Mouse (Mus musculus) right cerebral cortex, adult 18-20 months (tissue): Measurements from ENCODE around the gene Gxylt1.
"Not testable (repeated sequence)": the region's sequence is repeated elsewhere in the genome, so short reads cannot be mapped to it uniquely, and the experiment has no call there.

Experiments used
- DNase-seq: peaks from one replicate; pipeline ENCODE4 v3.0.0; 2022; ENCODE audit warnings: mixed read lengths

Gene Gxylt1

DNA sequence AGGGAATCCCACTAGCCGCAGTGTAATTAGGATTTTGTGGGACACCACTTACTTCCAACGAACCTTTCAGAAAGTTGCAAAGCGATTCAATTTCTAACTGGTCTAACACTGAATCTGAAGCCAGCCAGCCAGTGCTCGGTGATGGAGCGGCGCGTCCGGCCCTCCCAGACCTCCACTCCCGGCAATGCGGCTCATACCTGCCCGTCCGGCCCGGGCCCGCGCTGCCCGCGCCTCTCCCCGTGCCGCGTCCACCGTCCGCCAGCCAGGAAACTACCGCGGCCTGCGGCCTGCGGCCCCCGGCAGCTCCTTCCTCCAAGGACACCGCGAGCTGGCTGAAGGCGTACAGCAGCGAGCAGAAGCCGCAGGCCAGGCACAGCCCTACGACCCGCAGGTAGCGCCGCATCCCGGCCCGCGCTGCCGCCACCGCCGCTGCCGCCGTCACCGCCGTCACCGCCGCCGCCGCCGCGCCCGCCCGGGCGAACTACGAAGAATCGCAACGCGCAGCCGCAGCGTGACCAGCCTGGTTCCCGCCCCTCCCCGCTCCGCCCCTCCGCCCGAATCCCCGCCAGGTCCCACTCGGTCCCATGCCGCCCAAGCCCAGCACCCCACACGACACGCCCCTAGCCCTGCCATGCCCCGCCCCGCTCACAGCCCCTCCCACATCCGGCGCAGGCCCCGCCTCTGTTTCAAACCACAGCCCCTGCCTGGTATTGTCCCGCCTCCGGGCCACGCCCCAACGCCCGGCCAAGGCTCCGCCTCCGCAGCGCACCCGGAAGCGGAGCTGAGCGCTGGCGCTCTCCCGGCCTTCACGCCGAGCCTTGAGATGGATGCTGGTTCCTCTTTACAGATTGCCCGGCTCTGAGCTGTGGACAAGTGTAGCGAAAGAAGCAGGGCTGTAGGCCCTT, at the start of gene Gxylt1:
Gene Gxylt1 (minus strand): TSS at position 501 of the 905 bp plus-strand sequence.
- DNase-seq = peak; percentile 100

DNA sequence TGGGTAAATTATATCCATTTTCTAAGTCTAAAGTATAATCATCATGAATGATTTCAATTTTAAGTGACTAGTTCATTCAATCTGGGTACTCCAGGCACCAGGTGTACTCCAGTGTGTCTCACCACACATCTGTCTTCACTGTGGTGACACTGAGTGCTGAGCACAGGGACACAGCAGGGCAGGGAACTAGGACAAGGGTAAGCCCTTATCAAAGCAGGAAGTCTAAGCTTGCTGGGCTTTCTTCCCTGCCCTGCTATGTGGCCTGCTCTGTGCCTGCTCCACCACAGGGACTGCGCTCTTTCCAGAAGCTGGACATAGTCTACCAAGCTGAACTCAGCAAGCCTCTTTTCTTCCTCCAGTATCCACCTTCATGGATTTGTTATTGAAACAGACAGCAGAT, 43.8 kb upstream of the Gxylt1 start:
- DNase-seq = no peak

DNA sequence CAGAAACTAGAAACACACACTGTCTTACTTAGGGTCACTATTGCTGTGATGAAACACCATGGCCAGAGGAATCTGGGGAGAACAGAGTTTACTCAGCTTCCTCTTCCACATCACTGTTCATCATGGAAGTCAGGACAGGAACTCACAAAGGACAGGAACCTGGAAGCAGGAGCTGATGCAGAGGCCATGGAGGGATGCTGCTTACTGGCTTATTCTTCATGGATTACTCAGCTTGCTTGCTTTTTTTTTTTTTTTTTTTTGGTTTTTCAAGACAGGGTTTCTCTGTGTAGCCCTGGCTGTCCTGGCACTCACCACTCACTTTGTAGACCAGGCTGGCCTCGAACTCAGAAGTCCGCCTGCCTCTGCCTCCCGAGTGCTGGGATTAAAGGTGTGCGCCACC, 35.3 kb upstream of the Gxylt1 start:
- DNase-seq = not testable (repeated sequence)

DNA sequence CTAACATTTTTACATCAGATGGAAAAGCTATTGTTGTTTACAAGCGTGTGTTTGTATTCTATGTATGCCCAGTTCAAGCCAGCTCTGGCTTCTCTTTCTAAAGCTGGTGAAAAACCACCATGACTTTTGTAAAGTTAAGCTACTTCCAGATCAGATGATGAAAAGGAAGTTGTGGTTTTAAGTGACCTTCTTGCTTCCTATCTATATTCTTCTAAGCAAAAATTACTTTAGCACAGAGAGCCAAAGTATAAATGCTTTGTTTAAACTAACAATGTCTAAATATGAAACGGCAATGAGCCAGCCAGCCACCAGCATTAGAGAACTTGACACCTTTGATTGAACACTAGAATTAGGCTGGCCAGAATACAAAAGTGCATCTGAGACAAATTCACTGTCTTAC, 23.2 kb upstream of the Gxylt1 start:
- DNase-seq = no peak

DNA sequence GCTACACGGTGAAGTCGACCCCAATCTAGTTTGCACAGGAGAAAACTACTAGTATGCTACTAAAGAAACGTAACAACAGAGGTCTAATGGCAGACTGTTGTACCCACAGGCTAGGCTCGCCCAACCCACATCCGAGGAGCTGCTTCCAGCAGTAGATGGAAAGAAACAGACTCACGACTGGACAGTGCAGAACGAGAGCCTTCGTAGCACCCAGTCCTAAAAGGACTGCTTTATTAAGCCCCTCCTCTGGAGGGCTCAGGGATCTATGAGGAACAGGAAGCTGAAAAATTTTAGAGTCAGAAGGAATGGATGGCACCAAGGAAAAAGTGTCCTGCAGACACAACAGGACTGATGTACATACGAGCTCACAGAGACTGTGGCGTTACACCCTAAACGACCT, 19.5 kb upstream of the Gxylt1 start:
- no peak for DNase-seq

DNA sequence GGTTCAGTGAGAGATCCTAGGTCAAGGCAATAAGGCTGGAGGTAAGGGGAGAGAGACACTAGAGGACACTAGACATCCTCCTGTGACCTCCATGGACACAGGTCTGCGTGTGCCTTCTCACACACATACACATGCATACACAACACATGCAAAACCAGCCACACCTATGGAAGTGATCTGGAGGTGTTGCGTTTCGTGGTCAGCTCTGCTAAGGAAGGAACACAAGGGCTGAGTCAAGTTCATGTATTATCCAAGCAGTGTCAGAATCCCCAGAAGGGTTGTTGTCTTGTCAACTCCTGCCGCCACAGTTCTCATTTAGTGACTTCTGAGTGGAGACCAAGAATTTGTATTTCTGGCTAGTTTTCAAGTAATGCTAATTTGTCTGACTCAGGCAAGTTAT, 13.3 kb upstream of the Gxylt1 start:
- DNase-seq = no peak

DNA sequence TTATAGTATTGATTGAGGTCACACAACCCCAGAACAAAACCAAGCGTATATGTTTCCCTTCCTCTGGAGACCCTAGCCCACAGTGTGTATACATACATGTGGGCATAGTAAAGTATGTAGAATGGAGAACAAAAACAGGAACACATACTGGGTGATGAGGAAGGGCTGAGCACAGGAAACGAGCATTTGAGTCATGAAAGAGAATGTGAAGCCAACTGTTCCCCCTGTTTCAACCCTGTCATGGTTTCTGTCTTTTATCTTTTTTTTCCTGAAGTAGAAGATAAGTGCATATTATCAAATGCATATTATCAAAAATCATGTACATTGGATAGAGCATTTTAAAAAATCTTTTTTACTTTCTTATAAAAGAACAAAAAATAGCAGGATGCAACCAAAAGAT, 12.6 kb upstream of the Gxylt1 start:
- DNase-seq = no peak

DNA sequence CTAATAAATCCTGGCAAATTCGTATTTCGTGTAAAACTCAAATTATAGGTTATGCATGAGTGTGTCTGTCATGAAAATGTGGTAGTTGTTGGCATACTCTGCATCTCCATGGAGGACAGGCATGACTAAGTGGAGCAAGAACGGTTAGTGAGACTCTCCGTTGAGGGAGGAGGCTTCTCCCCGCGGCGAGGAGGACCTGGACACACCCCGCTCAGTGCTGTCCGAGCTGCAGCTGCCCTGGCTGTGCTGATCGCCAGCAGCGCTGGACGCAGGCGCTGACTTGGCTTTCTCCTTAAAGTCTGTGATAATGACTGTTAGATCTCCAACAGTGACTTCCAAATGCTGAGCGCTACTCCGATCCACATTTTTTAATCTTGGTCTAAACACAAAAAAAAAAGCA, 10.3 kb upstream of the Gxylt1 start:
- no peak for DNase-seq

DNA sequence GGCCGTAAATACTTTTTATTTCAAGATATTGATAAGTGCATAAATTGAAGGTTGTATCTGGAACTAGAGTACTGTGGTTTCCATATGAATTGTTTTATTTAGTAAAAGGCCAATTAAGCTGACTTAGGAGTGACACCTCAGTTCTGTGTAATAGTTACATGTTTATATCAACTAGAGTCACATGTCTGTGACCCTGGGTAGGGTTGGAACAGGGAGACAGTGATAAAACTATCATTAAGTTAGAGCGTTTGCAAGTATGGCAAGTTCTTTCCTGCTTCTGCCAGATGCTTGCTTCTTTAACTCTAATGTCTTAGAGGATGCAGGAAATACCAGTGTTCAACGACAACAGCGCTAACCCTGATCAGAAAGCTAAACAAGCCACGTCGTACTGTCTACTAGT, 9.3 kb upstream of the Gxylt1 start:
- DNase-seq = no peak

DNA sequence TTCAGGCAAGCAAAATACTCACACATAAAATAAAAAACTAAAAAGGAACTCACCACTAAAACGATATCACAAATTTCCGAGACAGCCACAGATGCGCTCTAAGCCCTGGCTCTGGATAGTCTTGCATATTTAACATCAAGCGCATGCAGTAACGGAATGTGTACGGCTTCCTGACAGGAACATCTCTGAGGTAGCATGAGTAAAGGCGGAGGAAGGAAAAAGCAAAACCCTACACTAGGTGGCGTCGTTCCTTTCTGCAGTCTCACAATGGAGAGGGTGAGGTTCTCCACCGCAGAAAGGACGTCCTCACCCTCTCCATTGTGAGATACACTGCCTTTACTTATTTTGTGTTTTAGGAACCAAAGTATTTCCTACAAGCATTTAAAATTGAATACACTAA, 8.4 kb upstream of the Gxylt1 start:
- no peak for DNase-seq

DNA sequence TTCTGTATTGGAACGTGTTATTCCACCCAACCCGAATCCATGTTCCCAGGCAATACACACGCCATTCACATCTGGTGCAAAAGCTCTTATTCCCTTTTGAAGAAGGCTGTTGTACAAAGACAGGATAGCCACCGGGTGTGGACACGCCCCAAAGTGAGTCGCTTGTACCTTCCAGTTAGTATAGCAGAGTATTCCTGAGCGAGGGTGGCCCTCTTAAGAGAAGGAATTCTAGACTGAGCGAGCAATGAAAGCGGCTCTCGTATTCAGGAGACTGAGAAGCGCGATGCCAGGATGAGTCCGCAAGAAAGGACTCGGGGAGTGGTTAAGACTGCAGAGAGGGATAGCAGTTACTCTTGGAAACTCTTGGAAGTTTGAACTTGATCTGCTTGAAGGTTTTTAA, 1.3 kb upstream of the Gxylt1 start:
- no peak for DNase-seq

DNA sequence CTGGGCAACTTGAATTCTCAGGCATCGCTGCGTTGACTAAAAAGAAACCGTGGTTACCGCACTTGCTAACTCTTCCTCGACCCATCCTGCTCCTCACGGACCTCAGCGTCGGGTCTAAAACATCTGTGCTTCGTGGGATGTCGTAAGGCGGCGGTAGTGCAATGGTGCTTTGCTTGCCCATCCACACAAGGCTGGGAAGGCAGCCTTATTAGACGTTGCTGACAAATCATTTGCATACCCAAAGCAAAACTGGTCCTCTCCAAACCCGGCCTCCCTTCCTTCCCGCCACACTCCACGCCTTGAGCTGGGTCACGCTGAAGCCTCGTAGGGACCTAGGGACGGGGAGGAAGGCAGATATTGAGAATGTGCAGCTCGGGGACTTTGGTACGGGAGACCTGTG, 644 bp upstream of the Gxylt1 start:
- DNase-seq = no peak

DNA sequence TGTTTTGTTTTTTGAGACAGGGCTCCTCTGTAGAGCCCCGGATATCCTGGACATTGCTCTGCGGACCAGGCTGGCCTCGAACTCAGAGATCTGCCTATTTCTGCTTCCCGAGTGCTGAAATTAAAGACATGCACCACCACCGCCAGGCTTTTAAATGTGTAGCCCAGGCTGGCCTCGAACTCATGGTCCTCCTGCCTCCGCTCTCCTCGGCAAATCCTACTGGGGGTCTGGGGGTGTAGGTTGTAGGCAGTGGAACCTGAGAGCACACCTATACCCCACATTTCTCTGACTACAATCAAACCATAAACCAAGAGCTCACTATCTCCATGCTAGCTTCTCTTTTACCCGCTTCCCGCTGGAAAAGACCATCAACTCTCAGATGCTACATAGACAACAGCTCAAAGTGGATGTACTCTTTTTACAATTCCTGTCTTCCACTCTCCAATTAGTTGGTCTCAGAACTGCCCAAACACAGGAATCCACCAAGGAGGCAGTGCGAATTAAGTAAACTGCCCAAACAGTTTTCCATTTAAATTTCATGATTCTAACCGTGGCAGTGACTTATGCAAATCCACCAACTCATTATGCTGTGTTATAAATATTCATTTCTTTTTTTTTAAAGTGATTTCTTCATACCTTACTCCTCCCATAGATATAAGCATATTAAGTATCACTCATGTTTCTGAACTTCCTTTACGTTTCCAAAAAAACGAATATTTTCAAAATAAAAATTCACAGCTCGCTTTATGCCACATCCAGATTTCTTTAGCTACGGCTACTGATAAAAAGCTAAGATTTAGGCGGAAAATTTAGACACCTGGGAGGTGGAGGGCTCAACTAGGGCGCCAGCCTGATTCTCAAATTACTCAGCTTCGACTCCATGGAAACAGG, 946 bp downstream of the Gxylt1 start:
- DNase-seq = no peak

DNA sequence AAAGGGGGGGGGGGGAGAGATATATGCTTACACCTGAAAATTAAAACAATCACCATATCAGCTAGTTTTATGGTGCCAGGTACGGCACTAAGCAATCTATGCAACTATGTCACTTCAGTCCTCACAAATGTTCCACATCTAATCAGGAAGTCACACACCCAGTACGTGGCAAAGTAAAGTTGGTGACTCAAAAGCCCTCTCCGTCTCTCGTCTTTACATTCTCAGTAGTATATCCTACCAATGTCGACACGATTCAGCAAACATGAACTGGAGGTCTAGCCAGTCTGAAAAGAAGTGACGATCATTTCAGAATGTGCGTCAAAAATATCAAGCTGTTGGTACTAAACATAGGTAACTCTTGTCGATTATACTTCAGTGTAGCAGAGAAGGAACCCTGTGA, 2.0 kb downstream of the Gxylt1 start:
- no peak for DNase-seq

DNA sequence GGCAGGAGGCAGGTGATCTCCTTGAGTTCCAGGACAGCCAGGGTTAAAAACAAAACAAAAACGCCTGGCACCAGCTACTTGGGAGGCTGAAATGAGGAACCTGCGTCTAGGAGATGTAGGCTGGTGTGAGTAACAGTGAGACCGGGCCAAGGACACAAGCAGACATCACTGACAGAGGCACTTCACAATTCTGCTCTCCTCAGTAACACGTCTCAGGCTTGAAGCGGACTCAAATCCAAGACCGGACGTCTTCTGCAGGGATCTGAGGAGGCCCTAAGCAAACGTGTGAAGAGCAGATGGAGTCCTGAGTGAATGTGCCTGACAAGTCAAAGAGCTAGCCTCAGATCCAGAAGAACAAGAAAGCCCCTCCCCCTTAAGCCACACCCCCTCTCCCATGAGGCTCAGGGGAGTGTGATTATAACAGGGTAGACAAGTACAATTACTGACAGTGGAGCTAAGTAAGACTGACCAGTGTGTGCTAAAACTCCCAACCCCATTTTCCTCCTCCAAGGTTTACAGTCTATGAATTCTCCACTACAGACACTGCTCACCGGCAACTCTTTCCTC, 4.6 kb downstream of the Gxylt1 start:
- DNase-seq = no peak

DNA sequence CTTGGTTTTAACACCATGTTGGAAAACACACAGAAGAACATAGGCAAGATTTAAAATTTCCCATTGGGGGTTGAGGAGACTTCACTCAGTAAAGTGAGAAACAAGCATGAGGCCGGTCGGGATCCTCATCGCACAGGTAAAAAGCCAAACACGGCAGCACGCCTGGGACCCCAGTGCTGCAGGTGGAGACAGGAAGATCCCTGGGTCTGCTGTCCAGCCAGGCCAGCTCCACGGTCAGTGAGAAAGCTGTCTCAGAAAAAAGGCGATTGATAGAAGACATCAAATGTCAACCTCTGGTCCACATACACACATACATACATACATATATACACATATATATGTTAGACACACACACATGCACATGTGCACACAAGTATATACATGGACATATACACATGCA, 5.4 kb downstream of the Gxylt1 start:
- DNase-seq = no peak

DNA sequence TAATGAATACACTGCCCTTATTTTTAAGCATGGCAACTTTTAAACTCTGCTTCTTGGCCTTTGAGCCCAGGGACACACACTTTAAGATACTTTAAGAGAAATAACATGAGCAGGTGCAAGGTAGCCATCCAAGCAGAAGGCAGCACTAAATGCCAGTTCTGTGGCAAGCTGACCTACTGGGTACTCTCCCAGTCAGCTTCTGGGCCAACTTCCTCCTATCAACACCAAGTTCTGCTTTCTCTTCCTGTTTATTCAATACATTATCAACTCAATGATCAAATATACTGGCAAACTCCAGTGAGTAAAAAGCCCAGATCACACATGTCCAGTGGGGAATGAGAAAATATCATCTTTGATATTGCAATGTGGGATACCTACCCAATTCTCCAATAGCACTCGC, 7.0 kb downstream of the Gxylt1 start:
- no peak for DNase-seq

DNA sequence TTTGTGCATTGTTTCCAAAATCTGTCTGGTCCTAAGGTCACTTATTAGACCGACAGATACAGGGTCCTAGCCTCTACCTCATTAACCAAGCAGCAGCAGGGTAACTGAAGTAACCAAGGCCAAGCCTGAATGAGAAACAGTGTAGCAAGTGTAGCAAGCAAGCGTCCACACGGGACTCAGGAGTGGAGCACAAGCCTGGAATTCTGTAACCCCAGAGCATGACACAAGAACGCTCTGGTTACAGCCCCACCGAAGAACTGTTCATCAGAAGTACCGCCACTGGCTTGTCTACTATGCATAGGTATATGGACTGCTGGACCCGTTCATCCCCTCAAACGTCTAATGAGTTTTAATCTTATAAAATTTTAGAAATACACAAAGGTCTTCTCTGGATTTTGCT, 7.5 kb downstream of the Gxylt1 start:
- DNase-seq = no peak

DNA sequence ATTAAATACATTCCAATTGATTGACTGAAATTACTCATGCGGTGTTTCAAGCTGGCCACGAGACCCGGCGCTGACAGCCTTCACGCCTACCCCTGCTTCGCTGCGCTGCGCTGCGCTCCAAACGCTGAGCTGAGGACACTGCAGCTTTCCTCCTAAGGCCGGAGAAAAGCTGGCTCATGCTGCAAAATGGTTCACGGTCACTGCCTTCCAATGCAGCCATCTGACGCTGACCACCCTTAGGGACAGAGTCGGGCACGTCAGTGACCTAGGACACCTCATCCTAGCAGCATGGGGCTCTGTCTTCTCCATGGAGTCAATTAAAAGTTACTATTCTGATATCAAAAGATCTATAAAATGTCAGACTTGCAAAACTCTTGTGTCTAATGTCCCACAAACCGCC, 8.6 kb downstream of the Gxylt1 start:
- no peak for DNase-seq

DNA sequence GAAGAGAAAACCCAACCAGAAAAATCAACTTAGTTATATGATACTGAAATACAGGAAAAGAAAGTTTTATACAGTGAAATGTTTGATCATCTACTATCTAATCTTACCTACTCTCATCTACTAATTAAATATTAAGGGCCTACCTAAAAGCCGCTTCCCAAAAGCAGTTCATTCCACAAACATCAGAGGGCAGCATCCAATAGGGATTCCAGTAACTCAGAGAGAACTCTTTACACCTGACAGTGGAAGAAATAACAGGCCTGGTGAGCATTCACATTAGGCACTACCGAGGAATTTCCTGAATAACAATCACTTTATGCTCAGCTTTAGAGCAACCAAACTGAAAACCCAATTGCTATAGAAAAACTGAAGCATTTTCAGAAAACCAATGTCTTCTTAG, 9.3 kb downstream of the Gxylt1 start:
- peak; percentile 59 for DNase-seq

DNA sequence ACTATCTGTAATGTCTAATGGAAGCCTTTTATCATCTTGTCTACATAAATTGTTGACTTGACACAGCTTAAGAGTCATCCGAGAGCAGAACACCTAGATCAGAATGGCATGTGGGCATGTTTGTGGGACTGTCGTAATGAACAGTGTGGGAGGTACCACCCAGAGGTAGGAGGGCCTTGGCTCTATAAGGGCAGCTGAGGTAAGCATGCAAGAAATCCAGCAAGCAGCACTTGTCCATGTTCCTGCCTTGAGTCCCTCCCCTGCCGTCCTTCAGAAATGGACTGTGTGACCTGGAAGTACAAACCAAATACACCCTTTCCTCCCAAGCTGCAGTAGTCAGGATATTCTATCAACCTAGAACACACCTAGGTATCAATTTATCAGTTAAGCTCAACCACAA, 9.7 kb downstream of the Gxylt1 start:
- DNase-seq = no peak

DNA sequence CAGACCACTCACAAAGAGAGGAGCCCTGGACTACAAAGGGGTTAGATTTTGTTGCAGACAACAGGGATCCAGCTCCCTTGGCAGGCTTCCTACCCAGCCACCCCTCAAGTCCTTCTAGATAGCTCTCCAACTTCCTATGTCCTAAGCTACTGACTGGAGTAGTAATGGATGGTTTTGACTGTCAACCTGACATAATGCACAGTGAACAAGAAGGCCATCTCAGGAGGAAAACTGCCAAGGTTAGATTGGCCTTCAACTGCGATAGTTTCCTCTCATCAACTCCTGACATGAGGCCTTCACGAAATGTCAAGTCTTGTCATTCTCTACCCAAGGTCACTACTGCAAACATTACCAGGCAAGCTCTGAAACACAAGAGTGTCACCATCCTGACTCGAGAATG, 10.8 kb downstream of the Gxylt1 start:
- DNase-seq = no peak

DNA sequence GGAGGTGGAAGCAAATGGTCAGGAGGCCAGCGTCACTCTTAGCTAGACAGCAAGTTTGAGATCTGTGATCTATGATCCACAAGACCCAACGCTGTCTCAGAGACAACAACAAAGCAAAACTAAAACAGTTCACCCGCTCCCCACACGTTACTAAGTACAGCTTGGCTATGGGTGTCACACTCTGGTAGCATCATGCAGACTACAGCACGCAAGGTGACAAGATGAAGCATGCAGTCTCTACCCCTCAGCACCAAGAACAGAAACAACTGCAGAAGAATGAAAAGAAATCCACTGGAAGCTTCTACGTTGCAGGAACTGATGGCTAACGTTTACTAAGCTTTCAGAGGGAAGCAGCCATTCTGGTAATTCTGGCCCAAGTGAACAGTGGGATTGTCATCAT, 11.4 kb downstream of the Gxylt1 start:
- DNase-seq = no peak

DNA sequence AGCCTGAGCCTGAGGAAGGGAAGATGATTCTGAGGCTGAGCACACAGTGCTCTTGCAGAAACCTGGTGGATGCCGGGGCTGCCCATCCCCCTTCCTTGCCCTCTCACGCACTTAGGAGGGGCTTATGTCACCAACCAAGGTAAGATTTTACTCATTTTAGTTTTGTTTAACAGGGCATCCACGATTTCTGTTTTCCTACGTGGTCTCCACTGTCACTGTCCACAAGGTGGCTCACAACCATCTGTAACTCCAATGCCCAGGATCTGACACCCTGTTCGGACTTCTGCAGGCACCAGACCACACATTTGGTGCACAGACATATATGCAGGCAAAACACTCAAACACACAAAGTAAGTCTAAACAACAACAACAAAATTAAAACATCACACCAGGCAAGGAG, 12.2 kb downstream of the Gxylt1 start:
- DNase-seq = no peak
